Mouse (Mus musculus) CH12.LX (cell line): ENCODE measurements at regions not wholly inside any gene's neighbourhood (a gene's known extent, or its start where the extent isn't known, plus 50 kb on each side); places are given as distances from the start of the nearest gene placed in this dataset.

Source experiments
- DNase-seq: peaks from one replicate; pipeline ENCODE4 v3.0.0-alpha.2; 2013; ENCODE audit errors: extremely low read depth
- H3K27ac ChIP-seq: 2 replicates; pipeline ENCODE4 v1.5.1; 2012; ENCODE audit warnings: low read depth, mild to moderate bottlenecking, control low read depth, moderate library complexity; ENCODE audit not compliant: insufficient read depth
- H3K27me3 ChIP-seq: replicated peaks from 2 replicates; pipeline ENCODE3; 2012; ENCODE audit warnings: inconsistent platforms
- H3K36me3 ChIP-seq, 2 experiments: replicated peaks in 1 of 2; 2 replicates each; pipeline versions ENCODE3 to v1.6.1; 2012; ENCODE audit warnings: inconsistent platforms in 1 of 2, low read length in 1 of 2, mild to moderate bottlenecking in 1 of 2, mixed read lengths in 1 of 2, moderate library complexity in 1 of 2; ENCODE audit not compliant: control insufficient read depth in 1 of 2, insufficient read depth in 1 of 2
- H3K4me1 ChIP-seq, 2 experiments: 2 replicates each; pipeline ENCODE4 v1.6.1; 2012; ENCODE audit warnings: inconsistent platforms in 1 of 2, moderate library complexity in 1 of 2; ENCODE audit not compliant: insufficient read depth in 2 of 2, control insufficient read depth in 1 of 2
- H3K4me2 ChIP-seq: 2 replicates; pipeline ENCODE4 v1.6.1; 2012; ENCODE audit warnings: low read depth, mild to moderate bottlenecking, control low read depth; ENCODE audit not compliant: poor library complexity, insufficient read depth, severe bottlenecking
- H3K4me3 ChIP-seq, 3 experiments: fragments of 150-350 bp in 1 of 3; sonication (generic) in 1 of 3; replicated peaks in 1 of 3; 2 replicates each; pipeline versions ENCODE3 to v1.5.1; 2011 to 2012; ENCODE audit warnings: low read depth in 2 of 3, low read length in 2 of 3, mild to moderate bottlenecking in 2 of 3, moderate library complexity in 2 of 3, control low read depth in 1 of 3, improper control_type of control experiment in 1 of 3, inconsistent platforms in 1 of 3, mixed read lengths in 1 of 3; ENCODE audit not compliant: poor library complexity in 1 of 3
- H3K79me2 ChIP-seq: replicated peaks from 2 replicates; pipeline ENCODE4 v1.6.1; 2012; ENCODE audit warnings: mild to moderate bottlenecking, moderate library complexity; ENCODE audit not compliant: control insufficient read depth, poor library complexity, insufficient read depth, severe bottlenecking; ENCODE audit errors: extremely low read depth
- H3K9ac ChIP-seq: 2 replicates; pipeline ENCODE4 v1.6.1; 2012; ENCODE audit warnings: low read depth, mild to moderate bottlenecking, control low read depth, moderate library complexity; ENCODE audit not compliant: insufficient read depth
- H3K9me3 ChIP-seq: replicated peaks from 2 replicates; pipeline ENCODE3; 2012; ENCODE audit warnings: low read length, inconsistent platforms, mixed read lengths
- CHD1 ChIP-seq: IDR thresholded peaks from 2 replicates; pipeline ENCODE4 v1.6.1; 2012; ENCODE audit warnings: low read depth, low read length, improper control_type of control experiment, inconsistent platforms
- ELF1 ChIP-seq: IDR thresholded peaks from 2 replicates; pipeline ENCODE4 v1.6.1; 2014; ENCODE audit warnings: low read depth, mild to moderate bottlenecking, inconsistent platforms, low read length, improper control_type of control experiment
- ETS1 ChIP-seq: conservative IDR thresholded peaks from 2 replicates; pipeline ENCODE4 v1.6.1; 2012; ENCODE audit warnings: low read depth, mild to moderate bottlenecking, inconsistent platforms, low read length, improper control_type of control experiment, moderate library complexity
- JUND ChIP-seq: conservative IDR thresholded peaks from 2 replicates; pipeline ENCODE4 v1.6.1; 2011; ENCODE audit warnings: low read depth, low read length, improper control_type of control experiment
- KAT2A ChIP-seq: IDR thresholded peaks from 2 replicates; pipeline ENCODE4 v1.6.1; 2012; ENCODE audit warnings: low read length, improper control_type of control experiment, inconsistent platforms; ENCODE audit not compliant: insufficient replicate concordance
- MAFK ChIP-seq: IDR thresholded peaks from 2 replicates; pipeline ENCODE4 v1.6.1; 2011; ENCODE audit warnings: low read length, improper control_type of control experiment; ENCODE audit not compliant: insufficient replicate concordance
- MAZ ChIP-seq: IDR thresholded peaks from 2 replicates; pipeline ENCODE4 v1.6.1; 2012; ENCODE audit warnings: low read depth, mild to moderate bottlenecking, inconsistent platforms, low read length, improper control_type of control experiment, moderate library complexity
- MEF2A ChIP-seq: IDR thresholded peaks from 2 replicates; pipeline ENCODE4 v1.6.1; 2014; ENCODE audit warnings: low read depth, mild to moderate bottlenecking, inconsistent platforms, low read length, improper control_type of control experiment, borderline replicate concordance
- MXI1 ChIP-seq: IDR thresholded peaks from 2 replicates; pipeline ENCODE4 v1.6.1; 2011; ENCODE audit warnings: mild to moderate bottlenecking, low read depth, low read length, improper control_type of control experiment
- NELFE ChIP-seq: IDR thresholded peaks from 2 replicates; pipeline ENCODE4 v1.6.1; 2011; ENCODE audit warnings: low read depth, low read length, improper control_type of control experiment
- NRF1 ChIP-seq: IDR thresholded peaks from 2 replicates; pipeline ENCODE4 v1.6.1; 2014; ENCODE audit warnings: low read depth, mild to moderate bottlenecking, inconsistent platforms, low read length, improper control_type of control experiment, moderate library complexity
- POLR2A ChIP-seq: IDR thresholded peaks from 2 replicates; pipeline ENCODE4 v1.6.1; 2011; ENCODE audit warnings: low read depth, mild to moderate bottlenecking, improper control_type of control experiment, low read length
- RAD21 ChIP-seq: IDR thresholded peaks from 2 replicates; pipeline ENCODE4 v1.6.1; 2011; ENCODE audit warnings: low read depth, mild to moderate bottlenecking, low read length, improper control_type of control experiment, moderate library complexity
- RCOR1 ChIP-seq: conservative IDR thresholded peaks from 2 replicates; pipeline ENCODE4 v1.6.1; 2012; ENCODE audit warnings: low read depth, mild to moderate bottlenecking, inconsistent platforms, low read length, improper control_type of control experiment
- UBTF ChIP-seq: IDR thresholded peaks from 2 replicates; pipeline ENCODE4 v1.6.1; 2012; ENCODE audit warnings: low read depth, mild to moderate bottlenecking, inconsistent platforms, low read length, improper control_type of control experiment, moderate library complexity
- USF2 ChIP-seq: conservative IDR thresholded peaks from 2 replicates; pipeline ENCODE4 v1.6.1; 2011; ENCODE audit warnings: low read depth, low read length, improper control_type of control experiment
- ZNF384 ChIP-seq: IDR thresholded peaks from 2 replicates; pipeline ENCODE4 v1.6.1; 2012; ENCODE audit warnings: low read depth, low read length, improper control_type of control experiment, inconsistent platforms
- dilution Hi-C: fragments of 300-500 bp; cut with MboI; formaldehyde crosslinking; loops from 2 replicates; pipeline ENCODE4 v1.14.3; 2020; ENCODE audit warnings: low sequenced_read_pairs; ENCODE audit not compliant: extremely low pct_unique_long_range_greater_than_20kb, extremely low pct_ligation_motif_present
- in situ Hi-C: fragments of 300-500 bp; cut with MboI; formaldehyde crosslinking; loops from 3 replicates; pipeline ENCODE4 v1.14.3; 2019; ENCODE audit warnings: low sequenced_read_pairs, low pct_ligation_motif_present, low pct_unique_long_range_greater_than_20kb, mixed read lengths

DNA sequence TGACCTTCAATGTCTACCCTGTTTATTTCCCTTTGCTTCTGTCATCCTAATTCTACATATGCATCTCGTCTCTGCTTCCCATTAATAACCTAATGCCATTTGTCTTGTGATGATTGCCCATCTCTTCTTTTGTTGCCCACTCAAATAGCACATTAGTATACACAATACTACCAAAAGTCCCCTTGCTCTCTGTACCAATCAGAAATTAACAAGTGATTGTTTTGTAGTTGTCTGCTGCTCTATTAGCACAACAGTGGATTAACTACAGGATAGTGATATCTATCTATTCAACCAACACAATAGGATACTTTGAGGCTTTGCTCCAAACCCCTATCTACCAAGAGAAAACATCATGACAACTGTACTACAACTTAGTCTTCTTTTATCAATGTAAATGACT, 70.4 kb downstream of the Etaa1 start:
- in situ Hi-C loops, result no loop called here
- DNase-seq, result no peak

More for the DNA sequence above, 70.4 kb downstream of the Etaa1 start:
- Histone ChIP-seq H3K9me3 (no peaks in the 10 kb centered on the region), H3K4me1 (no peaks in the 10 kb centered on the region), H3K36me3 (no peaks in the 10 kb centered on the region), H3K4me2 (no peak overlapping the region), H3K27me3 (no peaks in the 10 kb centered on the region), H3K9ac (no peak overlapping the region), H3K27ac (no peak overlapping the region), H3K4me3 (no peak overlapping the region), H3K79me2 (no peaks in the 10 kb centered on the region)
- dilution Hi-C loops, result no loop called here
- TF ChIP-seq JUND, result no peak
- TF ChIP-seq ELF1, result no peak
- TF ChIP-seq RCOR1, result no peak
- no peak for TF ChIP-seq ETS1
- no peak for TF ChIP-seq MAFK
- TF ChIP-seq MEF2A, result no peak
- no peak for TF ChIP-seq MAZ
- TF ChIP-seq RAD21, result no peak
- no peak for TF ChIP-seq NRF1
- no peak for TF ChIP-seq NELFE
- no peak for TF ChIP-seq ZNF384
- TF ChIP-seq USF2, result no peak
- TF ChIP-seq UBTF, result no peak
- no peak for TF ChIP-seq POLR2A
- TF ChIP-seq CHD1, result no peak
- no peak for TF ChIP-seq KAT2A
- no peak for TF ChIP-seq MXI1
